Mouse (Mus musculus) gastrocnemius, adult 2 months (tissue): ENCODE data around the gene B4galt2. TPM values are rescaled to one million over a fixed set of nuclear protein-coding genes. Genes with fewer than 3 reads are reported as not detected.

ENCODE experiments used
- DNase-seq: peaks from one replicate; pipeline ENCODE4 v3.0.0; 2022
- H3K27ac ChIP-seq: fragments of 200-600 bp; 2 replicates; pipeline ENCODE4 v1.8.1; 2022; ENCODE audit warnings: mild to moderate bottlenecking
- H3K4me3 ChIP-seq: fragments of 200-600 bp; 2 replicates; pipeline ENCODE4 v1.8.1; 2022; ENCODE audit warnings: mild to moderate bottlenecking, moderate library complexity
- CTCF ChIP-seq: fragments of 200-600 bp; IDR thresholded peaks from 2 replicates; pipeline ENCODE4 v1.8.1; 2022; ENCODE audit warnings: antibody characterized with exemption, mild to moderate bottlenecking, moderate library complexity
- intact Hi-C: fragments of 180-260 bp; cut with DNase I; formaldehyde crosslinking; loops from one replicate; pipeline ENCODE4 v1.15.1; 2025
- total RNA-seq, 2 experiments: library from RNA; stranded (reverse); gene quantifications; 2 replicates each; pipeline ENCODE4 v1.2.3; 2021

Gene B4galt2
- total RNA-seq, 2 experiments from 2014 or later: 1.4 to 2.2 TPM

GRCm38 (mm10) chr4:117855146-117855545, 28.1 kb downstream of the B4galt2 start:
- no peak for TF ChIP-seq CTCF
- Histone ChIP-seq H3K27ac (no peak overlapping the region), H3K4me3 (no peak overlapping the region)
- DNase-seq: no peak
- intact Hi-C loops: no loop called here

- H3K27ac ChIP-seq: no peak overlapping the region
- H3K4me3 ChIP-seq: no peak overlapping the region
- DNase-seq: no peak
- intact Hi-C loops: no loop called here
- no peak for TF ChIP-seq CTCF
These were observed 31.0 kb downstream of the B4galt2 start for GRCm38 (mm10) chr4:117852152-117852868.

- Histone ChIP-seq H3K4me3 (no peak overlapping the region), H3K27ac (peak overlapping the region; percentile 75)
- peak; percentile 1; the same call in 1 of the 2 replicates for TF ChIP-seq CTCF
- DNase-seq: peak; percentile 56
- intact Hi-C loops: no loop called here
These were observed 32.4 kb downstream of the B4galt2 start for GRCm38 (mm10) chr4:117850871-117851270.

- Histone ChIP-seq H3K4me3 (no peak overlapping the region), H3K27ac (peak overlapping the region; percentile 75)
- TF ChIP-seq CTCF: no peak
- DNase-seq: peak; percentile 82
- intact Hi-C loops: no loop called here
These were observed 33.1 kb downstream of the B4galt2 start for GRCm38 (mm10) chr4:117850176-117850575.

GRCm38 (mm10) chr4:117849506-117849905, 33.8 kb downstream of the B4galt2 start:
- intact Hi-C loops: no loop called here
- H3K27ac ChIP-seq: peak overlapping the region; percentile 75
- no peak for TF ChIP-seq CTCF
- H3K4me3 ChIP-seq: no peak overlapping the region
- DNase-seq: no peak

GRCm38 (mm10) chr4:117849063-117849462, 34.2 kb downstream of the B4galt2 start:
- intact Hi-C loops: no loop called here
- TF ChIP-seq CTCF: no peak
- H3K4me3 ChIP-seq: no peak overlapping the region
- no peak for DNase-seq
- H3K27ac ChIP-seq: peak overlapping the region; percentile 75; the same call in 1 of the 2 replicates

GRCm38 (mm10) chr4:117847011-117847410, 36.3 kb downstream of the B4galt2 start:
- no peak for TF ChIP-seq CTCF
- H3K27ac ChIP-seq: no peak overlapping the region
- intact Hi-C loops: no loop called here
- DNase-seq: no peak
- H3K4me3 ChIP-seq: no peak overlapping the region

GRCm38 (mm10) chr4:117846261-117846660, 37.0 kb downstream of the B4galt2 start:
- Histone ChIP-seq H3K4me3 (no peak overlapping the region), H3K27ac (no peak overlapping the region)
- intact Hi-C loops: no loop called here
- no peak for DNase-seq
- no peak for TF ChIP-seq CTCF

- Histone ChIP-seq H3K4me3 (no peak overlapping the region), H3K27ac (no peak overlapping the region)
- no peak for DNase-seq
- intact Hi-C loops: no loop called here
- no peak for TF ChIP-seq CTCF
These were observed 38.0 kb downstream of the B4galt2 start for GRCm38 (mm10) chr4:117845316-117845715.

- intact Hi-C loops: no loop called here
- DNase-seq: no peak
- no peak overlapping the region for H3K4me3 ChIP-seq
- H3K27ac ChIP-seq: no peak overlapping the region
- TF ChIP-seq CTCF: no peak
These were observed 38.8 kb downstream of the B4galt2 start for GRCm38 (mm10) chr4:117844467-117844866.

GRCm38 (mm10) chr4:117843101-117843500, 40.2 kb downstream of the B4galt2 start:
- H3K4me3 ChIP-seq: no peak overlapping the region
- intact Hi-C loops: no loop called here
- H3K27ac ChIP-seq: no peak overlapping the region
- DNase-seq: no peak
- no peak for TF ChIP-seq CTCF

GRCm38 (mm10) chr4:117841566-117841965, 41.7 kb downstream of the B4galt2 start:
- no peak overlapping the region for H3K27ac ChIP-seq
- TF ChIP-seq CTCF: no peak
- H3K4me3 ChIP-seq: no peak overlapping the region
- intact Hi-C loops: no loop called here
- no peak for DNase-seq

- intact Hi-C loops: no loop called here
- peak; percentile 7 for DNase-seq
- no peak overlapping the region for H3K4me3 ChIP-seq
- H3K27ac ChIP-seq: no peak overlapping the region
- no peak for TF ChIP-seq CTCF
These were observed 42.5 kb downstream of the B4galt2 start for GRCm38 (mm10) chr4:117840821-117841220.

GRCm38 (mm10) chr4:117839366-117839765, 43.9 kb downstream of the B4galt2 start:
- H3K27ac ChIP-seq: no peak overlapping the region
- DNase-seq: no peak
- TF ChIP-seq CTCF: no peak
- intact Hi-C loops: no loop called here
- no peak overlapping the region for H3K4me3 ChIP-seq
